Mouse (Mus musculus): ENCODE data around the gene 1700113H08Rik. TPM values are rescaled to one million over a fixed set of nuclear protein-coding genes. Genes with fewer than 3 reads are reported as not detected.

1700113H08Rik gene
- polyA plus RNA-seq, 1 experiment from 2014 or later: not detected

GRCm38 (mm10) chr10:87098722-87099121, 40.9 kb downstream of the 1700113H08Rik start:
- WGBS: 53% methylated on average over 6 of the region's 6 CpGs
- Histone ChIP-seq H3K9ac (replicated peaks; ENCODE audit: low read depth) (no peak overlapping the region), H3K36me3 (ENCODE audit: insufficient read depth, low read length) (no peaks in the 10 kb centered on the region), H3K4me3 (ENCODE audit: low read depth, low read length) (no peak overlapping the region), H3K9me3 (ENCODE audit: low read length) (no peaks in the 10 kb centered on the region), H3K4me2 (replicated peaks; ENCODE audit: low read depth, low read length) (no peak overlapping the region), H3K4me1 (ENCODE audit: insufficient read depth, low read depth, low read length) (no peaks in the 10 kb centered on the region), H3K27ac (ENCODE audit: low read length) (no peak overlapping the region), H3K27me3 (replicated peaks; ENCODE audit: insufficient read depth, low read length) (no peaks in the 10 kb centered on the region)
- no peak for ATAC-seq
- no peak for DNase-seq (ENCODE audit: low spot score)
- TF ChIP-seq EP300 (IDR thresholded peaks at IDR 0.05) (no peak), CTCF (IDR thresholded peaks at IDR 0.05) (no peak)

GRCm38 (mm10) chr10:87100668-87101067, 42.8 kb downstream of the 1700113H08Rik start:
- TF ChIP-seq CTCF (IDR thresholded peaks at IDR 0.05): no peak
- no peak for TF ChIP-seq EP300 (IDR thresholded peaks at IDR 0.05)
- Histone ChIP-seq H3K27ac (ENCODE audit: low read length) (no peak overlapping the region), H3K36me3 (ENCODE audit: insufficient read depth, low read length) (no peaks in the 10 kb centered on the region), H3K4me2 (replicated peaks; ENCODE audit: low read depth, low read length) (no peak overlapping the region), H3K9ac (replicated peaks; ENCODE audit: low read depth) (no peak overlapping the region), H3K9me3 (ENCODE audit: low read length) (no peaks in the 10 kb centered on the region), H3K4me1 (ENCODE audit: insufficient read depth, low read depth, low read length) (no peaks in the 10 kb centered on the region), H3K27me3 (replicated peaks; ENCODE audit: insufficient read depth, low read length) (no peaks in the 10 kb centered on the region), H3K4me3 (ENCODE audit: low read depth, low read length) (no peak overlapping the region)
- ATAC-seq: no peak
- DNase-seq (ENCODE audit: low spot score): no peak
- WGBS: 85% methylated on average over 3 of the region's 4 CpGs

GRCm38 (mm10) chr10:87101265-87101950, 43.6 kb downstream of the 1700113H08Rik start:
- TF ChIP-seq CTCF (IDR thresholded peaks at IDR 0.05): no peak
- TF ChIP-seq EP300 (IDR thresholded peaks at IDR 0.05): no peak
- Histone ChIP-seq H3K4me2 (replicated peaks; ENCODE audit: low read depth, low read length) (no peak overlapping the region), H3K4me1 (ENCODE audit: insufficient read depth, low read depth, low read length) (no peaks in the 10 kb centered on the region), H3K36me3 (ENCODE audit: insufficient read depth, low read length) (no peaks in the 10 kb centered on the region), H3K9ac (replicated peaks; ENCODE audit: low read depth) (no peak overlapping the region), H3K4me3 (ENCODE audit: low read depth, low read length) (no peak overlapping the region), H3K9me3 (ENCODE audit: low read length) (no peaks in the 10 kb centered on the region), H3K27ac (ENCODE audit: low read length) (no peak overlapping the region), H3K27me3 (replicated peaks; ENCODE audit: insufficient read depth, low read length) (no peaks in the 10 kb centered on the region)
- DNase-seq (ENCODE audit: low spot score) (no peak), ATAC-seq (no peak)
- WGBS: 56% methylated on average over 9 of the region's 9 CpGs

- Histone ChIP-seq H3K4me1 (ENCODE audit: insufficient read depth, low read depth, low read length) (no peaks in the 10 kb centered on the region), H3K4me2 (replicated peaks; ENCODE audit: low read depth, low read length) (no peak overlapping the region), H3K9me3 (ENCODE audit: low read length) (no peaks in the 10 kb centered on the region), H3K27ac (ENCODE audit: low read length) (no peak overlapping the region), H3K9ac (replicated peaks; ENCODE audit: low read depth) (no peak overlapping the region), H3K36me3 (ENCODE audit: insufficient read depth, low read length) (no peaks in the 10 kb centered on the region), H3K27me3 (replicated peaks; ENCODE audit: insufficient read depth, low read length) (no peaks in the 10 kb centered on the region), H3K4me3 (ENCODE audit: low read depth, low read length) (no peak overlapping the region)
- no peak for ATAC-seq
- WGBS: 55% methylated on average over 3 of the region's 3 CpGs
- no peak for DNase-seq (ENCODE audit: low spot score)
- TF ChIP-seq EP300 (IDR thresholded peaks at IDR 0.05): no peak
- no peak for TF ChIP-seq CTCF (IDR thresholded peaks at IDR 0.05)
These were observed 44.1 kb downstream of the 1700113H08Rik start for GRCm38 (mm10) chr10:87101951-87102320.

- ATAC-seq (no peak), DNase-seq (ENCODE audit: low spot score) (no peak)
- Histone ChIP-seq H3K4me2 (replicated peaks; ENCODE audit: low read depth, low read length) (no peak overlapping the region), H3K4me3 (ENCODE audit: low read depth, low read length) (no peak overlapping the region), H3K27ac (ENCODE audit: low read length) (no peak overlapping the region), H3K9ac (replicated peaks; ENCODE audit: low read depth) (no peak overlapping the region), H3K27me3 (replicated peaks; ENCODE audit: insufficient read depth, low read length) (no peaks in the 10 kb centered on the region), H3K9me3 (ENCODE audit: low read length) (no peaks in the 10 kb centered on the region), H3K36me3 (ENCODE audit: insufficient read depth, low read length) (no peaks in the 10 kb centered on the region), H3K4me1 (ENCODE audit: insufficient read depth, low read depth, low read length) (no peaks in the 10 kb centered on the region)
- 84% methylated on average over 13 of the region's 13 CpGs for WGBS
- TF ChIP-seq EP300 (IDR thresholded peaks at IDR 0.05) (no peak), CTCF (IDR thresholded peaks at IDR 0.05) (no peak)
These were observed 44.6 kb downstream of the 1700113H08Rik start for GRCm38 (mm10) chr10:87102455-87102854.

GRCm38 (mm10) chr10:87103286-87103685, 45.4 kb downstream of the 1700113H08Rik start:
- WGBS: 73% methylated on average over 8 of the region's 8 CpGs

More at GRCm38 (mm10) chr10:87103286-87103685, 45.4 kb downstream of the 1700113H08Rik start:
- Histone ChIP-seq H3K4me1 (ENCODE audit: insufficient read depth, low read depth, low read length) (no peaks in the 10 kb centered on the region), H3K27me3 (replicated peaks; ENCODE audit: insufficient read depth, low read length) (no peaks in the 10 kb centered on the region), H3K27ac (ENCODE audit: low read length) (no peak overlapping the region), H3K4me3 (ENCODE audit: low read depth, low read length) (no peak overlapping the region), H3K4me2 (replicated peaks; ENCODE audit: low read depth, low read length) (no peak overlapping the region), H3K36me3 (ENCODE audit: insufficient read depth, low read length) (no peaks in the 10 kb centered on the region), H3K9ac (replicated peaks; ENCODE audit: low read depth) (no peak overlapping the region), H3K9me3 (ENCODE audit: low read length) (no peaks in the 10 kb centered on the region)
- ATAC-seq (no peak), DNase-seq (ENCODE audit: low spot score) (no peak)
- TF ChIP-seq CTCF (IDR thresholded peaks at IDR 0.05): no peak
- TF ChIP-seq EP300 (IDR thresholded peaks at IDR 0.05): no peak

All from lung, postnatal 0 days (tissue).